Mouse (Mus musculus) hindbrain, postnatal 0 days (tissue): ENCODE measurements at regions not wholly inside any gene's neighbourhood (a gene's known extent, or its start where the extent isn't known, plus 50 kb on each side); places are given as distances from the start of the nearest gene placed in this dataset.

Experiments used
- ATAC-seq: fragments of 200-750 bp; cut with Nextera tagmentation; 2 replicates; pipeline ENCODE4 v1.8.0; 2017; ENCODE audit warnings: mild to moderate bottlenecking, moderate TSS enrichment, moderate library complexity
- DNase-seq: peaks from one replicate; pipeline ENCODE4 v3.0.0-alpha.2; 2015; ENCODE audit warnings: low spot score
- H3K27ac ChIP-seq: fragments of 300-500 bp; sonication (generic); 2 replicates; pipeline ENCODE4 v1.5.1; 2014; ENCODE audit warnings: mild to moderate bottlenecking
- H3K27me3 ChIP-seq: fragments of 300-500 bp; sonication (generic); 2 replicates; pipeline ENCODE4 v1.6.1; 2014; ENCODE audit warnings: low read length, mixed read lengths; ENCODE audit not compliant: insufficient read depth
- H3K36me3 ChIP-seq: fragments of 300-500 bp; sonication (generic); 2 replicates; pipeline ENCODE4 v1.6.1; 2014; ENCODE audit warnings: low read length, mixed read lengths; ENCODE audit not compliant: insufficient read depth
- H3K4me1 ChIP-seq: fragments of 300-500 bp; sonication (generic); 2 replicates; pipeline ENCODE4 v1.6.1; 2014; ENCODE audit warnings: antibody characterized with exemption, low read length, mixed read lengths; ENCODE audit not compliant: insufficient read depth
- H3K4me2 ChIP-seq: fragments of 300-500 bp; sonication (generic); 2 replicates; pipeline ENCODE4 v1.6.1; 2014; ENCODE audit warnings: low read depth, mild to moderate bottlenecking, low read length, moderate library complexity, mixed read lengths
- H3K4me3 ChIP-seq: fragments of 300-500 bp; sonication (generic); 2 replicates; pipeline ENCODE4 v1.5.1; 2014; ENCODE audit warnings: low read length
- H3K9ac ChIP-seq: fragments of 300-500 bp; sonication (generic); replicated peaks from 2 replicates; pipeline ENCODE4 v1.6.1; 2014; ENCODE audit warnings: mild to moderate bottlenecking, low read length, moderate library complexity, mixed read lengths
- H3K9me3 ChIP-seq: fragments of 300-500 bp; sonication (generic); 2 replicates; pipeline ENCODE4 v1.6.1; 2016; ENCODE audit warnings: low read length, mixed read lengths
- CTCF ChIP-seq: IDR thresholded peaks from 2 replicates; pipeline ENCODE4 v1.5.1; 2016; ENCODE audit warnings: antibody characterized with exemption, control low read depth, low read depth
- WGBS: fragments of 180-500 bp; shearing (Covaris S2); extraction: QIAGEN DNeasy Blood & Tissue Kit; methylation state at CpG from one replicate; pipeline ENCODE4 v1.1.7; 2014; 5-methylcytosine and 5-hydroxymethylcytosine counted together

DNA sequence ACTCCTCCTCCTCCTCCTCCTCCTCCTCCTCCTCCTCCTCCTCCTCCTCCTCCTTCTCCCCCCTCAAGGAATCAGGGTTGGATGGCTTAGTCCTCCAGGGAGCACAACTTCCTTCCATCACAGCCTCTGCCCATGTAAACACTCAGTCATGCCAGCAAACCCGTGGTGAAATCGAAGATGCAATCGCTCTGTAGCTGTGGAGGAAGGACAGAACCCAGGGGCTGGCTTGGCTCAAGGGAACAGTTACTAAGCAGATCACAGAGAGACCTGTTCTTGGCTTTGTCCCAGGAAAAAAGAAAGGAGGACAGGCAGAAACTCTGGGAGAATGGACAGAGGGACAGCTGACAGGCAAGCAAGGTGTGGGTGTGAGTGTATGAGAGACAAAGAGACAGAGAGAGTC is 112.6 kb upstream of the S1pr3 start:
- Histone ChIP-seq H3K36me3 (no peaks in the 10 kb centered on the region), H3K27ac (no peak overlapping the region), H3K4me1 (no peaks in the 10 kb centered on the region), H3K9ac (no peak overlapping the region), H3K4me2 (no peak overlapping the region), H3K27me3 (no peaks in the 10 kb centered on the region), H3K4me3 (no peak overlapping the region), H3K9me3 (no peaks in the 10 kb centered on the region)
- WGBS: 44% methylated on average over 3 of the region's 3 CpGs
- DNase-seq (no peak), ATAC-seq (no peak)
- no peak for TF ChIP-seq CTCF

DNA sequence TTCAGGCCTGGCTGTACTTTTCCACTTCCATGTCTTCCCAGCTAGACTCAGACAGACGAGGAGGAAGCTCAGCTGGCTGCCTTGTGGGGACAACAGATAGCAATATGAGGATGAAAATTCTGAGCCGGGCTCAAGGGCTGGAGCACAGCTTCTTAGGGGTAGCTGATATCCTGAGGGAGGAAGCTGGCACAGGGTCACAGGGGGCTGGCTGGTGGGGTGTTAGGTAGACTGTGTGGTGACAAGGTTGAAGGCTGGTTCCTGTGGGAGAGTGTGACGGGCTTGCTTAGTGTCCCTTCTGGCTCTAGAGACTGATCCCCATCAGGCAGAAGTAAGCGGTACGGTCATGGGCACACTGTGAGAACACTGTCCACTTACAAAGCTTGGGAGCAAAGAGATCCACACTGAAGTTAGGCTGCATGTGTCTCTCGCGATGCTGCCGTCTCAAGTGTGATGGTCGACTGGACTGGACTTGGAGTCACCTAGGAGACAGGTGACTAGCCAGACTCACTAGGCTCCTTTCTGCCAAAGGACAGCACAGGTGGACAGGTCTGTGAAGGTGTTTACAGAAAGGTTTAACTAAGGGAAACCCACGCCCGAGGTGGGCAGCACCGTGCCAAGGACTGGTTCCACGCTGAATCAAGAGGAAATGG is 111.1 kb upstream of the S1pr3 start:
- Histone ChIP-seq H3K4me1 (no peaks in the 10 kb centered on the region), H3K9me3 (no peaks in the 10 kb centered on the region), H3K4me3 (no peak overlapping the region), H3K27ac (no peak overlapping the region), H3K36me3 (no peaks in the 10 kb centered on the region), H3K9ac (no peak overlapping the region), H3K4me2 (no peak overlapping the region), H3K27me3 (no peaks in the 10 kb centered on the region)
- 94% methylated on average over 13 of the region's 13 CpGs for WGBS
- ATAC-seq: no peak
- no peak for DNase-seq
- no peak for TF ChIP-seq CTCF

DNA sequence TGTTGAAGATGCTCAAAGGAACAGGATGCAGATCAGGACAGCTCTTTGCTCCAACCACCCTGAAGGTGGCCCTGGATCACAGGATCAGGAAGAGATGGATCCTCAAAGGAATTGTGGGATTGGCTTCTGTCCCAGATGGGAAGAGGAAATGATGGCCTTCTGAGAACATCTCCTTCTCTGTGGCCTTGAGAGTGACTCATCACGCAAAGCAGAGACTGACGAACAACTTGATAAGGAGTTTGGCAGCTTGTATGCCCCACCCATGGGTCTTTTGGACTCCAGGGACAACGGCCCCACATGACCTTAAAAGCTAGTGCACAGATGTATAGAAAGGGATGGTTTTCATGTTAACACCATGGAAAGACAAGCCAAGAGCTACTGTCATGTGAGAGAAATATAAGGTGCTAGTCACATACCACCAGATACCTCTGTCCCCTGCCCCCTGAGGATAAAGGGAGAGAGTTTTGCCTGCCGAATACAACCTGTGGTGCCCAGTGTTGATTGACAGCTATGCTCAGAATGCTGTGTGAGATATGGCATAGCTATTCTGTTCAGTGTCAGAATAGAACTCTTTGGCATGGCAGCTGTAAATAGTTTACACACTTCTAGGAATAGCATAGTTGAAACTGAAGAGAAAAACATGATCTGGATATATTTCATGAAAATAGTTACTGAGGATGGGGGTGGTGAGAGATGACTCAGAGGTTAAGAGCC is 109.2 kb upstream of the S1pr3 start:
- Histone ChIP-seq H3K4me2 (no peak overlapping the region), H3K4me3 (no peak overlapping the region), H3K27me3 (no peaks in the 10 kb centered on the region), H3K9ac (no peak overlapping the region), H3K9me3 (no peaks in the 10 kb centered on the region), H3K4me1 (no peaks in the 10 kb centered on the region), H3K36me3 (no peaks in the 10 kb centered on the region), H3K27ac (no peak overlapping the region)
- no peak for ATAC-seq
- 92% methylated on average over 4 of the region's 4 CpGs for WGBS
- no peak for DNase-seq
- TF ChIP-seq CTCF: no peak

DNA sequence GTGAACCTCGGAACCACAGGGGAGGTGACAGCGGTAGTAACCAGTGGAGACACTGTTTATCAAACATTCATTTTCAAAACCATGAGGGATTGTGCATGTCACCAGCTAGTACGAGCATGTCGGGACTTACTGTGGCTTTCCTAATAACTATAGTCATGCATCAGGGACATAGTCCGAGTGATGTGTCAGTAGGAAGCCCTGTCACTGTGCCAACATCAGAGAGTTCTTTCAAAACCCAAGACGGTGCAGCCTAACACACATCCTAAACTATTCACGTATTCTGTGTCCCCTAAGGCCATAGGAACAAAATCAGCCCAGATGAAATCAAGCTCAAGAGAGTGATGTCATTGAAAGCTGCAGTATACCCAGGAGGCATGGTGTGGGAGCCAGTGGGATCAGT is 107.0 kb upstream of the S1pr3 start:
- Histone ChIP-seq H3K4me3 (no peak overlapping the region), H3K9me3 (no peaks in the 10 kb centered on the region), H3K4me1 (no peaks in the 10 kb centered on the region), H3K4me2 (no peak overlapping the region), H3K9ac (no peak overlapping the region), H3K36me3 (no peaks in the 10 kb centered on the region), H3K27ac (no peak overlapping the region), H3K27me3 (no peaks in the 10 kb centered on the region)
- ATAC-seq (no peak), DNase-seq (no peak)
- 60% methylated on average over 7 of the region's 7 CpGs for WGBS
- TF ChIP-seq CTCF: no peak

DNA sequence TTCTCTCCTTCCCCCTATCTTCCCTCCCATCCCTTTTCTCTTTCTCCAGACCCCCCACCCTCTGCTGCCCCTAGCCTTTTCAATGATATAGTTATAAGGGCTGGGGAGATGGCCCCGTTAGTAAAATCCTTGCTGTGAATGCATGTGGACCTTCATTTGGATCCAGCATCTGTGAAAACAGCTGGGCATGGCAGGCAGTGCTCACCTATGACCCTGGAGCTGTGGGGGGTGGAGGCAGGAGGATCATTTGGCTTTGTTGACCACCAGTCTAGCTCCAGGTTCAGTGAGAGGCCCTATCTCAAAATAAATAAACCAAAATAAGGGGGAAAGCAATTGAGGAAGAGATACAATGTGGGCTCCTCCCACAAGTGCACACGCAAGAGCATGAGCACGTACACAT is 105.3 kb upstream of the S1pr3 start:
- WGBS: 65% methylated on average over 3 of the region's 3 CpGs
- H3K9me3 ChIP-seq: no peaks in the 10 kb centered on the region
- H3K4me2 ChIP-seq: no peak overlapping the region
- no peaks in the 10 kb centered on the region for H3K36me3 ChIP-seq
- H3K27me3 ChIP-seq: no peaks in the 10 kb centered on the region
- no peak for ATAC-seq
- DNase-seq: no peak
- no peaks in the 10 kb centered on the region for H3K4me1 ChIP-seq
- TF ChIP-seq CTCF: no peak
- no peak overlapping the region for H3K4me3 ChIP-seq
- H3K27ac ChIP-seq: no peak overlapping the region
- H3K9ac ChIP-seq: no peak overlapping the region

DNA sequence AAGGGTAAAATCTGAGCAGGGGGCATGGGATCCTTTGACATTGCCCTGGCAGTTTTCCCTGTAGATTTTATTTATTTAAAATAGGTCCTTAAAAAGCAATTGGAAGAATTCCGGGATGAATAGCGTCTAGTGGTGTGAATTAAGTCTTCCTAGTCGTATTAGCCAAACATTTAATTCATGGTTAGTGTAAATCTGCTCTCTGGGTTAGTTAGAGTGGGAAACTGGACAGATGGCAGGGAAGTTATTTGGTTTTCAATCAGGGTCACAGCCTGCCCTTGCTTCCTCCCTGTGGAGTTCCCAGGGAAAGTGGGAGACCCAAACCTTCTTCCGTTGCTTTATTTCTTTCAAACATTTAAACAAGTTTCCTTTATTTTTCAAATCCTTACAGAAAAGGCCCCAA is 103.8 kb upstream of the S1pr3 start:
- no peaks in the 10 kb centered on the region for H3K4me1 ChIP-seq
- no peaks in the 10 kb centered on the region for H3K27me3 ChIP-seq
- H3K4me3 ChIP-seq: no peak overlapping the region
- H3K4me2 ChIP-seq: no peak overlapping the region
- WGBS: 37% methylated on average over 4 of the region's 4 CpGs
- TF ChIP-seq CTCF: no peak
- H3K27ac ChIP-seq: no peak overlapping the region
- ATAC-seq (no peak), DNase-seq (no peak)
- no peaks in the 10 kb centered on the region for H3K9me3 ChIP-seq
- no peaks in the 10 kb centered on the region for H3K36me3 ChIP-seq
- H3K9ac ChIP-seq: no peak overlapping the region

DNA sequence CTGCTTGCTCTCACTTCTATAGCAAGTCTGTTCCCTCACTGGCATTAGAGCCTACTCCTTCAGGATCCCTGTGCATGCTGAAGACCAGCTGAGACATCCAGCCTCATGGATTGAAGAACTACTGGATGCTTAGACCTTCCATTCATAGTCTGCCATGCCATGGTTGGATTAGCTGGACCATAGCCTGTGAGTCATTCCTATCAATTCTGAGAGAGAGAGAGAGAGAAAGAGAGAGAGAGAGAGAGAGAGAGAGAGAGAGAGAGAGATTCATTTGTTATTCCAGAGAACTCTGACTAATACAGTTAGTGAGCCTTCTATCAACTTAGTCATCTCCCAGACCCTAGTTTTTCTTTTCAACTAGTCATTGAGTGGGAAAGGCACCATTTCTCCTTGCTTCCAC is 99.0 kb upstream of the S1pr3 start:
- DNase-seq: no peak
- peaks cover 8% of the 10 kb centered on the region; the same call in 1 of the 2 replicates for H3K4me1 ChIP-seq
- ATAC-seq: no peak
- H3K4me2 ChIP-seq: no peak overlapping the region
- TF ChIP-seq CTCF: no peak
- H3K9ac ChIP-seq: no peak overlapping the region
- H3K27ac ChIP-seq: no peak overlapping the region
- H3K4me3 ChIP-seq: no peak overlapping the region
- H3K27me3 ChIP-seq: no peaks in the 10 kb centered on the region
- no peaks in the 10 kb centered on the region for H3K9me3 ChIP-seq
- no peaks in the 10 kb centered on the region for H3K36me3 ChIP-seq
